Mouse (Mus musculus): ENCODE data around the gene Rdh11. TPM values are rescaled to one million over a fixed set of nuclear protein-coding genes. Genes with fewer than 3 reads are reported as not detected.
"Not testable (repeated sequence)": the region's sequence is repeated elsewhere in the genome, so short reads cannot be mapped to it uniquely, and the experiment has no call there.

The Rdh11 gene
- polyA plus RNA-seq, 1 experiment: 0.22 TPM

- Histone ChIP-seq H3K36me3 (ENCODE audit: control insufficient read depth) (peaks cover 35% of the 10 kb centered on the region), H3K27me3 (ENCODE audit: control insufficient read depth) (no peaks in the 10 kb centered on the region), H3K4me1 (ENCODE audit: control insufficient read depth) (peaks cover 31% of the 10 kb centered on the region), H3K4me3 (replicated peaks) (peak overlapping the region; percentile 84), H3K9me3 (ENCODE audit: control insufficient read depth, low read length) (no peaks in the 10 kb centered on the region)
- TF ChIP-seq GATA1 (IDR thresholded peaks at IDR 0.05; ENCODE audit: low read length) (no peak; the same call in 1 of the 2 replicates), TAL1 (IDR thresholded peaks at IDR 0.05; ENCODE audit: low read length) (no peak)
Observed at GRCm38 (mm10) chr12:79190931-79191673, 991 bp downstream of the Rdh11 start.

- peaks cover 86% of the 10 kb centered on the region for H3K36me3 ChIP-seq (ENCODE audit: control insufficient read depth)
Observed at GRCm38 (mm10) chr12:79185160-79185559, 6.9 kb downstream of the Rdh11 start.

GRCm38 (mm10) chr12:79175998-79176397, 16.1 kb downstream of the Rdh11 start:
- Histone ChIP-seq H3K36me3 (ENCODE audit: control insufficient read depth) (peaks cover 52% of the 10 kb centered on the region), H3K4me1 (ENCODE audit: control insufficient read depth) (peaks cover 33% of the 10 kb centered on the region), H3K4me3 (replicated peaks) (no peak overlapping the region), H3K9me3 (ENCODE audit: control insufficient read depth, low read length) (no peaks in the 10 kb centered on the region), H3K27me3 (ENCODE audit: control insufficient read depth) (no peaks in the 10 kb centered on the region)
- TF ChIP-seq GATA1 (IDR thresholded peaks at IDR 0.05; ENCODE audit: low read length) (no peak), TAL1 (IDR thresholded peaks at IDR 0.05; ENCODE audit: low read length) (no peak)

More at GRCm38 (mm10) chr12:79185160-79185559, 6.9 kb downstream of the Rdh11 start:
- H3K4me3 ChIP-seq (replicated peaks); H3K9me3 ChIP-seq (ENCODE audit: control insufficient read depth, low read length); H3K27me3 ChIP-seq (ENCODE audit: control insufficient read depth): not testable (repeated sequence)
- H3K4me1 ChIP-seq (ENCODE audit: control insufficient read depth): peaks cover 25% of the 10 kb centered on the region

- H3K4me3 ChIP-seq (replicated peaks): no peak overlapping the region
- peaks cover 43% of the 10 kb centered on the region for H3K36me3 ChIP-seq (ENCODE audit: control insufficient read depth)
- H3K9me3 ChIP-seq (ENCODE audit: control insufficient read depth, low read length): no peaks in the 10 kb centered on the region
- H3K27me3 ChIP-seq (ENCODE audit: control insufficient read depth): no peaks in the 10 kb centered on the region
- H3K4me1 ChIP-seq (ENCODE audit: control insufficient read depth): peaks cover 36% of the 10 kb centered on the region
- TF ChIP-seq TAL1 (IDR thresholded peaks at IDR 0.05; ENCODE audit: low read length) (no peak), GATA1 (IDR thresholded peaks at IDR 0.05; ENCODE audit: low read length) (no peak)
Observed at GRCm38 (mm10) chr12:79173721-79174120, 18.4 kb downstream of the Rdh11 start.

- Histone ChIP-seq H3K4me3 (replicated peaks) (peak within 1 kb of the TSS; percentile 68), H3K27me3 (ENCODE audit: control insufficient read depth) (no peaks in the 10 kb centered on the region), H3K36me3 (ENCODE audit: control insufficient read depth) (peaks cover 34% of the 10 kb centered on the region), H3K4me1 (ENCODE audit: control insufficient read depth) (peaks cover 36% of the 10 kb centered on the region), H3K9me3 (ENCODE audit: control insufficient read depth, low read length) (no peaks in the 10 kb centered on the region)
- TF ChIP-seq GATA1 (IDR thresholded peaks at IDR 0.05; ENCODE audit: low read length): no peak
- TF ChIP-seq TAL1 (IDR thresholded peaks at IDR 0.05; ENCODE audit: low read length): no peak
Observed at GRCm38 (mm10) chr12:79172019-79172941, 19.8 kb downstream of the Rdh11 start, which contains the start of gene Vti1b. Vti1b (minus strand) TSS chr12:79172667.

- Histone ChIP-seq H3K27me3 (ENCODE audit: control insufficient read depth) (no peaks in the 10 kb centered on the region), H3K36me3 (ENCODE audit: control insufficient read depth) (peaks cover 28% of the 10 kb centered on the region), H3K4me3 (replicated peaks) (peak overlapping the region; percentile 68), H3K9me3 (ENCODE audit: control insufficient read depth, low read length) (no peaks in the 10 kb centered on the region), H3K4me1 (ENCODE audit: control insufficient read depth) (peaks cover 36% of the 10 kb centered on the region)
- TF ChIP-seq GATA1 (IDR thresholded peaks at IDR 0.05; ENCODE audit: low read length) (no peak), TAL1 (IDR thresholded peaks at IDR 0.05; ENCODE audit: low read length) (no peak)
Observed at GRCm38 (mm10) chr12:79171269-79171995, 20.7 kb downstream of the Rdh11 start.

GRCm38 (mm10) chr12:79170421-79170820, 21.7 kb downstream of the Rdh11 start:
- Histone ChIP-seq H3K4me3 (replicated peaks) (no peak overlapping the region), H3K9me3 (ENCODE audit: control insufficient read depth, low read length) (no peaks in the 10 kb centered on the region), H3K27me3 (ENCODE audit: control insufficient read depth) (no peaks in the 10 kb centered on the region), H3K4me1 (ENCODE audit: control insufficient read depth) (peaks cover 36% of the 10 kb centered on the region), H3K36me3 (ENCODE audit: control insufficient read depth) (peaks cover 24% of the 10 kb centered on the region)
- TF ChIP-seq GATA1 (IDR thresholded peaks at IDR 0.05; ENCODE audit: low read length) (no peak), TAL1 (IDR thresholded peaks at IDR 0.05; ENCODE audit: low read length) (no peak)

- Histone ChIP-seq H3K36me3 (ENCODE audit: control insufficient read depth) (peaks cover 24% of the 10 kb centered on the region), H3K4me1 (ENCODE audit: control insufficient read depth) (peaks cover 29% of the 10 kb centered on the region), H3K27me3 (ENCODE audit: control insufficient read depth) (no peaks in the 10 kb centered on the region), H3K9me3 (ENCODE audit: control insufficient read depth, low read length) (no peaks in the 10 kb centered on the region), H3K4me3 (replicated peaks) (no peak overlapping the region)
- TF ChIP-seq GATA1 (IDR thresholded peaks at IDR 0.05; ENCODE audit: low read length) (no peak), TAL1 (IDR thresholded peaks at IDR 0.05; ENCODE audit: low read length) (no peak)
Observed at GRCm38 (mm10) chr12:79169173-79169572, 22.9 kb downstream of the Rdh11 start.

All from erythroblast, embryonic 14.5 days (primary cell).